Mouse (Mus musculus) erythroblast, embryonic 14.5 days (primary cell): ENCODE results near the gene Sav1. TPM values are rescaled to one million over a fixed set of nuclear protein-coding genes. Genes with fewer than 3 reads are reported as not detected.

Source experiments
- H3K27me3 ChIP-seq: 2 replicates; pipeline ENCODE4 v1.6.1; 2012; ENCODE audit warnings: inconsistent platforms; ENCODE audit not compliant: control insufficient read depth
- H3K36me3 ChIP-seq: 2 replicates; pipeline ENCODE4 v1.6.1; 2012; ENCODE audit warnings: mild to moderate bottlenecking, inconsistent platforms; ENCODE audit not compliant: control insufficient read depth
- H3K4me1 ChIP-seq: 2 replicates; pipeline ENCODE4 v1.6.1; 2012; ENCODE audit warnings: inconsistent platforms; ENCODE audit not compliant: control insufficient read depth
- H3K4me3 ChIP-seq: replicated peaks from 2 replicates; pipeline ENCODE3; 2012; ENCODE audit warnings: moderate library complexity, mild to moderate bottlenecking, inconsistent platforms
- H3K9me3 ChIP-seq: 2 replicates; pipeline ENCODE4 v1.6.1; 2012; ENCODE audit warnings: low read length, inconsistent platforms, mixed read lengths; ENCODE audit not compliant: control insufficient read depth
- GATA1 ChIP-seq: IDR thresholded peaks from 2 replicates; pipeline ENCODE4 v1.6.1; 2012; ENCODE audit warnings: low read length, inconsistent platforms, mixed read lengths
- TAL1 ChIP-seq: IDR thresholded peaks from 3 replicates; pipeline ENCODE4 v1.6.1; 2012; ENCODE audit warnings: low read length, inconsistent platforms, mixed read lengths
- polyA plus RNA-seq: library from polyadenylated mRNA; stranded (reverse); fragments of >175 nt; gene quantifications from 2 replicates; pipeline ENCODE4 v1.2.3, GENCODE M21; 2012

The Sav1 gene
- 1.6 and 2.0 TPM in 2 replicates for polyA plus RNA-seq

- TF ChIP-seq TAL1 (no peak), GATA1 (no peak)
- peaks cover 45% of the 10 kb centered on the region for H3K4me1 ChIP-seq
- H3K36me3 ChIP-seq: peaks cover 29% of the 10 kb centered on the region
- H3K9me3 ChIP-seq: no peaks in the 10 kb centered on the region
- no peaks in the 10 kb centered on the region for H3K27me3 ChIP-seq
- H3K4me3 ChIP-seq: peak within 1 kb of the TSS; percentile 97
Observed at GRCm38 (mm10) chr12:69986786-69987497, at the start of gene Sav1. Gene Sav1, minus strand, starts transcription at chr12:69987002.

GRCm38 (mm10) chr12:70026233-70026632 is 39.4 kb upstream of the Sav1 start:
- TF ChIP-seq TAL1 (no peak), GATA1 (no peak)
- Histone ChIP-seq H3K9me3 (no peaks in the 10 kb centered on the region), H3K4me3 (no peak overlapping the region), H3K4me1 (no peaks in the 10 kb centered on the region), H3K36me3 (no peaks in the 10 kb centered on the region), H3K27me3 (no peaks in the 10 kb centered on the region)

- no peaks in the 10 kb centered on the region for H3K9me3 ChIP-seq
- no peaks in the 10 kb centered on the region for H3K36me3 ChIP-seq
- H3K4me3 ChIP-seq: no peak overlapping the region
- H3K27me3 ChIP-seq: no peaks in the 10 kb centered on the region
- no peak for TF ChIP-seq GATA1
- no peak for TF ChIP-seq TAL1
- H3K4me1 ChIP-seq: no peaks in the 10 kb centered on the region
Observed at GRCm38 (mm10) chr12:70025431-70025830, 38.6 kb upstream of the Sav1 start.

- H3K36me3 ChIP-seq: no peaks in the 10 kb centered on the region; the same call in 1 of the 2 replicates
- H3K4me1 ChIP-seq: no peaks in the 10 kb centered on the region
- H3K27me3 ChIP-seq: no peaks in the 10 kb centered on the region
- no peak overlapping the region for H3K4me3 ChIP-seq
- TF ChIP-seq TAL1 (no peak), GATA1 (no peak)
- no peaks in the 10 kb centered on the region for H3K9me3 ChIP-seq
Observed at GRCm38 (mm10) chr12:70023580-70023979, 36.8 kb upstream of the Sav1 start.

GRCm38 (mm10) chr12:70018153-70018552 is 31.4 kb upstream of the Sav1 start:
- TF ChIP-seq TAL1: no peak
- TF ChIP-seq GATA1: no peak
- Histone ChIP-seq H3K4me1 (no peaks in the 10 kb centered on the region), H3K9me3 (no peaks in the 10 kb centered on the region), H3K4me3 (no peak overlapping the region), H3K36me3 (no peaks in the 10 kb centered on the region; the same call in 1 of the 2 replicates), H3K27me3 (no peaks in the 10 kb centered on the region)

GRCm38 (mm10) chr12:70015936-70016335 is 29.1 kb upstream of the Sav1 start:
- no peak overlapping the region for H3K4me3 ChIP-seq
- no peaks in the 10 kb centered on the region for H3K27me3 ChIP-seq
- H3K4me1 ChIP-seq: no peaks in the 10 kb centered on the region
- H3K9me3 ChIP-seq: peaks cover 1% of the 10 kb centered on the region
- TF ChIP-seq GATA1: no peak
- TF ChIP-seq TAL1: no peak
- H3K36me3 ChIP-seq: no peaks in the 10 kb centered on the region; the same call in 1 of the 2 replicates

- TF ChIP-seq GATA1 (no peak), TAL1 (no peak)
- Histone ChIP-seq H3K27me3 (no peaks in the 10 kb centered on the region), H3K9me3 (peaks cover 3% of the 10 kb centered on the region)
Observed at GRCm38 (mm10) chr12:70011681-70012080, 24.9 kb upstream of the Sav1 start.

GRCm38 (mm10) chr12:70010356-70010755 is 23.6 kb upstream of the Sav1 start:
- H3K36me3 ChIP-seq: no peaks in the 10 kb centered on the region
- H3K27me3 ChIP-seq: no peaks in the 10 kb centered on the region
- no peaks in the 10 kb centered on the region for H3K4me1 ChIP-seq
- H3K9me3 ChIP-seq: peaks cover 3% of the 10 kb centered on the region
- TF ChIP-seq TAL1: no peak
- TF ChIP-seq GATA1: no peak
- H3K4me3 ChIP-seq: no peak overlapping the region

More at GRCm38 (mm10) chr12:70011681-70012080, 24.9 kb upstream of the Sav1 start:
- no peaks in the 10 kb centered on the region for H3K36me3 ChIP-seq
- no peaks in the 10 kb centered on the region for H3K4me1 ChIP-seq
- no peak overlapping the region for H3K4me3 ChIP-seq

GRCm38 (mm10) chr12:70005103-70005502 is 18.3 kb upstream of the Sav1 start:
- Histone ChIP-seq H3K36me3 (no peaks in the 10 kb centered on the region), H3K9me3 (no peaks in the 10 kb centered on the region), H3K4me1 (no peaks in the 10 kb centered on the region), H3K4me3 (no peak overlapping the region), H3K27me3 (no peaks in the 10 kb centered on the region)
- TF ChIP-seq GATA1 (no peak), TAL1 (no peak)
